Mouse (Mus musculus) limb, embryonic 11.5 days (tissue): ENCODE results near the gene Stim1. TPM values are rescaled to one million over a fixed set of nuclear protein-coding genes. Genes with fewer than 3 reads are reported as not detected.
"Not testable (repeated sequence)": the region's sequence is repeated elsewhere in the genome, so short reads cannot be mapped to it uniquely, and the experiment has no call there.

Source experiments
- ATAC-seq: fragments of 200-750 bp; cut with Nextera tagmentation; 2 replicates; pipeline ENCODE4 v1.8.0; 2017; ENCODE audit warnings: low read depth; ENCODE audit not compliant: insufficient number of reproducible peaks, low FRiP score, low TSS enrichment
- DNase-seq: peaks from one replicate; pipeline ENCODE4 v3.0.0-alpha.2; 2015; ENCODE audit warnings: low spot score
- H3K27ac ChIP-seq: fragments of 300-500 bp; sonication (generic); replicated peaks from 2 replicates; pipeline ENCODE4 v1.5.1; 2014; ENCODE audit warnings: low read depth, mild to moderate bottlenecking, low read length
- H3K27me3 ChIP-seq: fragments of 300-500 bp; sonication (generic); 2 replicates; pipeline ENCODE4 v1.6.1; 2014; ENCODE audit warnings: mild to moderate bottlenecking, low read length, mixed read lengths; ENCODE audit not compliant: control insufficient read depth, insufficient read depth
- H3K36me3 ChIP-seq: fragments of 300-500 bp; sonication (generic); 2 replicates; pipeline ENCODE4 v1.6.1; 2014; ENCODE audit warnings: mild to moderate bottlenecking, low read length, moderate library complexity, mixed read lengths; ENCODE audit not compliant: control insufficient read depth, insufficient read depth
- H3K4me1 ChIP-seq: fragments of 300-500 bp; sonication (generic); 2 replicates; pipeline ENCODE4 v1.6.1; 2014; ENCODE audit warnings: low read length, mixed read lengths; ENCODE audit not compliant: control insufficient read depth, insufficient read depth
- H3K4me2 ChIP-seq: fragments of 300-500 bp; sonication (generic); 2 replicates; pipeline ENCODE4 v1.6.1; 2014; ENCODE audit warnings: low read depth, mild to moderate bottlenecking, moderate library complexity; ENCODE audit not compliant: severe bottlenecking
- H3K4me3 ChIP-seq: fragments of 300-500 bp; sonication (generic); 2 replicates; pipeline ENCODE4 v1.5.1; 2014; ENCODE audit warnings: low read depth, low read length
- H3K9ac ChIP-seq: fragments of 300-500 bp; sonication (generic); 2 replicates; pipeline ENCODE4 v1.6.1; 2014; ENCODE audit warnings: mild to moderate bottlenecking, low read length
- H3K9me3 ChIP-seq: fragments of 300-500 bp; sonication (generic); 2 replicates; pipeline ENCODE4 v1.6.1; 2016; ENCODE audit warnings: low read length; ENCODE audit not compliant: control insufficient read depth
- WGBS: fragments of 180-500 bp; shearing (Covaris S2); extraction: QIAGEN DNeasy Blood & Tissue Kit; methylation state at CpG from one replicate; pipeline ENCODE4 v1.1.7; 2014; 5-methylcytosine and 5-hydroxymethylcytosine counted together
- polyA plus RNA-seq: library from polyadenylated mRNA; unstranded; fragments of >200 nt; fragmentation: Nextera tagmentation; extraction: Ambion mirVana; gene quantifications from 2 replicates; pipeline ENCODE4 v1.2.1, GENCODE M21; 2014

The Stim1 gene
- polyA plus RNA-seq, 1 experiment from 2014 or later: 14.2 TPM

- Histone ChIP-seq H3K27me3 (no peaks in the 10 kb centered on the region), H3K9ac (no peak overlapping the region), H3K36me3 (no peaks in the 10 kb centered on the region), H3K4me3 (no peak overlapping the region), H3K4me2 (no peak overlapping the region), H3K27ac (no peak overlapping the region), H3K4me1 (no peaks in the 10 kb centered on the region), H3K9me3 (no peaks in the 10 kb centered on the region)
- no peak for DNase-seq
- ATAC-seq: no peak
- WGBS: 90% methylated on average over 3 of the region's 3 CpGs
Observed at GRCm38 (mm10) chr7:102396331-102396730, 128.7 kb downstream of the Stim1 start.

GRCm38 (mm10) chr7:102399180-102399731 lies 131.7 kb downstream of the Stim1 start:
- Histone ChIP-seq H3K4me2 (no peak overlapping the region), H3K4me3 (no peak overlapping the region), H3K9ac (no peak overlapping the region), H3K4me1 (no peaks in the 10 kb centered on the region), H3K27ac (no peak overlapping the region), H3K36me3 (no peaks in the 10 kb centered on the region), H3K9me3 (no peaks in the 10 kb centered on the region), H3K27me3 (no peaks in the 10 kb centered on the region)
- no peak for ATAC-seq
- DNase-seq: no peak
- 86% methylated on average over 3 of the region's 3 CpGs for WGBS

DNA sequence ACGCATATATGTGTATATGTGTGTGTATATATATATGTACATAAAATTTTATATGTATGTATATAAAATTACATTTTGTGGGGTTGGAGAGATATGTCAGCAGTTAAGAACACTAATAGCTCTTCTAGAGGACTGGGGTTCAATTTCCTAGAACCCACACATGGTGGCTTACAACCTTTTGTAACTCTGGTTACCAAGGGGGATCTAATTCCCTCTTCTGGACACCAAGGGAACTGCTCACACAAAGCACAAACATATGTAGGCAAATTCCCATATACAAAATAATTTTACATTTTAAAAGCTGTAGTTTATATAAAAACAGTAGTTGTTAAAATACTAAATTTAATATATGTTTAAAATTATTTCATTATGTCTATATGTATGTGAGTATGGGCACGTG lies 136.5 kb downstream of the Stim1 start:
- no peak for ATAC-seq
- H3K9ac ChIP-seq: no peak overlapping the region
- H3K4me3 ChIP-seq: no peak overlapping the region
- DNase-seq: no peak
- H3K36me3 ChIP-seq: no peaks in the 10 kb centered on the region
- H3K27me3 ChIP-seq: no peaks in the 10 kb centered on the region
- no peaks in the 10 kb centered on the region for H3K9me3 ChIP-seq
- no peaks in the 10 kb centered on the region for H3K4me1 ChIP-seq
- no peak overlapping the region for H3K27ac ChIP-seq
- H3K4me2 ChIP-seq: no peak overlapping the region
- WGBS: 94% methylated on average over 2 of the region's 2 CpGs

GRCm38 (mm10) chr7:102407440-102407839 lies 139.8 kb downstream of the Stim1 start:
- ATAC-seq (no peak), DNase-seq (no peak)
- no peak overlapping the region for H3K9ac ChIP-seq
- no peaks in the 10 kb centered on the region for H3K4me1 ChIP-seq
- H3K27ac ChIP-seq: no peak overlapping the region
- H3K27me3 ChIP-seq: no peaks in the 10 kb centered on the region
- H3K4me2 ChIP-seq: no peak overlapping the region
- H3K9me3 ChIP-seq: no peaks in the 10 kb centered on the region
- no peak overlapping the region for H3K4me3 ChIP-seq
- H3K36me3 ChIP-seq: no peaks in the 10 kb centered on the region

DNA sequence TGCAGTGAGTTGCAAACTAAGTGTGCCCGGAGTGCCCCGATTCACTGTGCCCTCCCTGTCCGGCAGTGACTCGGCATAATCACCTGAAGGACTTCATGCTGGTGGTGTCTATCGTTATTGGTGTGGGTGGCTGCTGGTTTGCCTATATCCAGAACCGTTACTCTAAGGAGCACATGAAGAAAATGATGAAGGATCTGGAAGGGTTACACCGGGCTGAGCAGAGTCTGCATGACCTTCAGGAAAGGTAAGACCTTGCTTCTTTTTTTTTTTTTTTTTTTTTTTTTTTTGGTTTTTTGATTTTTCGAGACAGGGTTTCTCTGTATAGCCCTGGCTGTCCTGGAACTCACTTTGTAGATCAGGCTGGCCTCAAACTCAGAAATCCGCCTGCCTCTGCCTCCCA lies 147.7 kb downstream of the Stim1 start:
- 87% methylated on average over 9 of the region's 9 CpGs for WGBS
- not testable (repeated sequence) for H3K4me3 ChIP-seq, H3K4me2 ChIP-seq, H3K27me3 ChIP-seq, DNase-seq, H3K4me1 ChIP-seq, H3K36me3 ChIP-seq, ATAC-seq, H3K9ac ChIP-seq, H3K9me3 ChIP-seq, H3K27ac ChIP-seq

GRCm38 (mm10) chr7:102415841-102416240 lies 148.2 kb downstream of the Stim1 start:
- no peak for ATAC-seq
- Histone ChIP-seq H3K9me3 (no peaks in the 10 kb centered on the region), H3K27me3 (no peaks in the 10 kb centered on the region), H3K36me3 (no peaks in the 10 kb centered on the region), H3K4me2 (no peak overlapping the region), H3K27ac (no peak overlapping the region), H3K4me1 (no peaks in the 10 kb centered on the region), H3K9ac (no peak overlapping the region), H3K4me3 (no peak overlapping the region)
- DNase-seq: no peak
- WGBS: 49% methylated on average over 6 of the region's 6 CpGs

GRCm38 (mm10) chr7:102417398-102417797 lies 149.8 kb downstream of the Stim1 start:
- 7% methylated on average over 4 of the region's 4 CpGs for WGBS
- Histone ChIP-seq H3K36me3 (no peaks in the 10 kb centered on the region), H3K9me3 (no peaks in the 10 kb centered on the region), H3K4me3 (no peak overlapping the region), H3K9ac (no peak overlapping the region), H3K4me2 (no peak overlapping the region), H3K27me3 (no peaks in the 10 kb centered on the region), H3K27ac (no peak overlapping the region), H3K4me1 (no peaks in the 10 kb centered on the region)
- ATAC-seq: 0 out of 2 replicates have a peak, but pooled peaks have one; percentile 17
- DNase-seq: peak; percentile 51

DNA sequence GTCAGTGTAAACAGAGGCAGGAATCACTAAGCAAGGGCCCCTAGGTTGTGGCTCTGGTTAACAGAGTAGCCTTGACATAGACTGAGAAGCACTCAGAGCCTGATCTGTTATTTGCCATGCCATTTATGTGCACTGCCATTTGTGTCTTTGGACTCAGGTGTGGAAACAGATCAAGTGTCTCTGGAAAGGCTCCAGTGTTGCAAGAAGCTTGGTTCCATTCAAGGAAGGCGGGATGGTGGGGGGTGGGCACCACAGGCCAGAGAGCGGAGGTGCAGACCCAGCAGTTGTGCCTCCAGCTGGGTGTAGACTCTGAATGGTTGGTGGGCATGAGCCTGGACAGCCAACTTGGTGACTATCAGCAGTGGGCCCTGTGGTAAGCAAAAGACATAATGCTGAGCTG lies 154.4 kb downstream of the Stim1 start:
- no peaks in the 10 kb centered on the region for H3K4me1 ChIP-seq
- H3K36me3 ChIP-seq: no peaks in the 10 kb centered on the region
- H3K27ac ChIP-seq: no peak overlapping the region
- no peaks in the 10 kb centered on the region for H3K27me3 ChIP-seq
- H3K9ac ChIP-seq: no peak overlapping the region
- H3K4me3 ChIP-seq: no peak overlapping the region
- DNase-seq: no peak
- WGBS: 92% methylated on average over 2 of the region's 2 CpGs
- no peak overlapping the region for H3K4me2 ChIP-seq
- no peaks in the 10 kb centered on the region for H3K9me3 ChIP-seq
- no peak for ATAC-seq
